Mouse (Mus musculus): Measurements from ENCODE around the gene Samd7.

The Samd7 gene

DNA sequence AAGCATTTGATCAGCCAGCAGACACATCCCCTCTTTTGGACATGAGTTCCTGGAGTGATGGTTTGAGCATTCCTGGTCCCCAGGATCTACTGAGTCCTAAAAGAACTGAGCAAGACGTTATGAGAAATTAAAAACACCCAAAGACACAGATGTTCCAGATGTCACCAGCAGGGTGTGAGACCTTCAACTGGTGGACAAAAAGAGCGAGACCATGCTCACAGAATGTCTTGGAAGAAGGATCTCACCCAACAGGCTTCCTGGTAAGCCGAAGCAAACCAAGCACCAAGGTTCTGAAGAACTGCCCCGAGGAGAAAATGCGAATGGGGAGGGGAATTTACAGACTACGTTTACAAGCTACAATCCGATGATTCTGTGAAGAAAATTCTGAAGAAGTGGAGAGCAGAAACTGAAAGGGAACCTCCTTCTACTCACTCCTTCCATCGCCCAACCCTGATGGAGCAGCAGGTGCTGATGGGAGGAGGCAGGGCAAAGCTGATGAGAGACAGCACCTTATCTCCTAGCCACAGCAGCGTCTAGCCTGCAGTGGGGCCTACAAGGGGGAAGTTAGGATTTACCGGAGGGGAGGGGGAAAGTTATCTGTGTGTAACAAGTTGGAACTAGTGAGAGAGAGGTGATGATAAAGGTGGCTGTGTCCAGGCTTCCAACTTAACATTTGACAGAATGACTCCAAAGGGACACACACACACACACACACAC lies 19.4 kb downstream of the Samd7 start:
- peak; percentile 28 for DNase-seq

DNA sequence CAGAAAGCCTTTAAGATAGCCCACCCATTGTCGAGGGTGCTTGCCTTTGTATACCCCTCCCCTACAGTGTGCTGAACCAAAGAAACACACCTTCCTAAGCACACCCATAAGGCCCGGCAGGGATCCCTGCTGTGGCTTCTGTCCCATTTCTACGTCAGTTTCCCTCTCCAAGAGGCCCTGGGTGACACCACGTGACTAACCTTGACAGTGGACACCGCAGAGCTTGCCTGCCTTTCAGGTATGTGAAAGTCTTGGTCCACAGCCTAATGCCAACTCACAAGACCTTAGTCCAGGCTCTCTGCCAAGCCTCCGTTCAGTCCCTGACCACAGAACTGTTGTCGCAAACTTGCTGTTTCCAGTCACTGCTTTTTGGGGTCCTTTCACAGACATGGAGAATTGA lies 20.1 kb downstream of the Samd7 start:
- peak; percentile 64 for DNase-seq

- DNase-seq, result no peak
These were observed 21.2 kb downstream of the Samd7 start for GRCm38 (mm10) chr3:30767271-30767670.

GRCm38 (mm10) chr3:30769755-30770515 lies 23.8 kb downstream of the Samd7 start:
- DNase-seq, result no peak

DNA sequence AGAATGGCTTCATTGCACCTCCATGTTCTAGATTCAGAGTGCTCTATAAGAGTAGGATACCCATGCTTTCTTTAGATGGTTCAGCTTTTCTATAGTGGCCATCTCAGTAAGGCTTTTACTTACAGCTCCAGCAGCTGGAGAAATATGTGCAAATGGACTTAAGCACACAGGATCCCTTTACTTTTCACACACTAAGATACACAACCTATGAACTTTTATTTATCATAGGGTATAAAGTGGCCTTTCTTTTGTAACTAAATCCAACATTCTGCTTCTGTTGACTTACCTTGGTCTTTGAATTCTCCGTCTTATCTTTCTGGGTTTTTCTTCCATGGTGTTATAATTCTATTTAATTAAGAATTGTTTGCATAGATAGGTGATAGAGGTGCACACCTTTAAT lies 25.5 kb downstream of the Samd7 start:
- no peak for DNase-seq

GRCm38 (mm10) chr3:30772631-30773030 lies 26.5 kb downstream of the Samd7 start:
- DNase-seq, result no peak

GRCm38 (mm10) chr3:30774677-30775076 lies 28.6 kb downstream of the Samd7 start:
- no peak for DNase-seq

GRCm38 (mm10) chr3:30777984-30778383 lies 31.9 kb downstream of the Samd7 start:
- DNase-seq, result no peak

GRCm38 (mm10) chr3:30788531-30788930 lies 42.4 kb downstream of the Samd7 start:
- DNase-seq, result peak; percentile 72

GRCm38 (mm10) chr3:30792737-30793402 lies 46.8 kb downstream of the Samd7 start, which contains the start of gene Sec62:
Sec62 (plus strand) TSS chr3:30792875.
- DNase-seq, result peak; percentile 94

- DNase-seq, result peak; percentile 49
These were observed 47.5 kb downstream of the Samd7 start for GRCm38 (mm10) chr3:30793403-30794221.

DNA sequence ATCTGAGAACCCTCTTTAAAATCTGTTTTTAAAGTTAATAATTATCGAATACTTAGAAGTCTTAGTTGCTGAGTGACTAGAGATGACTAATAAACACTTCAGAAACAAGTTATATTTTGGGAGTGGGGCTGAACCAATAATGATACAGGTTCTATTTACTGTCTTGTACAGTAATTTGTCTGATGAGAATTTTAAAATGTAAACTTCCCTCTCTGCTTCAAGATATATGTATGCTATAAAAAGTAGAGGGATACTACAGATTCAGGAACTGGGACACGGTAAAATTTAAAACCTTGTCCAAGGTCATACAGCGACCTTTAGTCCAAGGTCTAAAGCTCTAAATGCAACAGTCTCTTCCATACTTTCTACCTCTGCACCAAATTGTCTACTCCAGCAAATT lies 56.1 kb downstream of the Samd7 start:
- no peak for DNase-seq

DNA sequence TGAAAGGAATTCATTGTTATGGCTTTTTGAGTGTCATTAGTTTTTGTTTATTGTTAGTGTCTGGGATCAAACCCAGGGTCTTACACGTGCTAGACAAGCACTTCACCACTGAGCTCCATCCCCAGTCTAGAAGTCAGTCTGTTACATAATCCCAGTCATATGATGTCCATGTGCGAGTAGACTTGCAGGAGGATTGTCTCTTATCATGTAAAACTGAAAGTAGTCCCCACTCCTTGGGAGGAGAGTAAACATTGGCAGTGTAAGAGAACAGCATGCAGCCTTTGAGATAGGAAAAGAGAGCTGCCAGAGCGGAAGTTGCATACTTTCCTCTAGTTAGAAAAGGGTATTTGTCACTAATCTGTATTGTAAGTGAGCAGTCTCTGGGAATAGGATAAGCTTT lies 66.8 kb downstream of the Samd7 start:
- peak; percentile 81 for DNase-seq
